Mouse (Mus musculus) liver, embryonic 12.5 days (tissue): Measurements from ENCODE around the gene Tmem255b. TPM values are rescaled to one million over a fixed set of nuclear protein-coding genes. Genes with fewer than 3 reads are reported as not detected.

Experiments used
- ATAC-seq: fragments of 200-750 bp; cut with Nextera tagmentation; 2 replicates; pipeline ENCODE4 v1.8.0; 2017; ENCODE audit warnings: moderate number of reproducible peaks, mild to moderate bottlenecking, moderate library complexity
- H3K27ac ChIP-seq: fragments of 300-500 bp; sonication (generic); 2 replicates; pipeline ENCODE4 v1.5.1; 2016; ENCODE audit warnings: mild to moderate bottlenecking
- H3K27me3 ChIP-seq: fragments of 300-500 bp; sonication (generic); replicated peaks from 2 replicates; pipeline ENCODE4 v1.6.1; 2016; ENCODE audit warnings: mild to moderate bottlenecking, moderate library complexity
- H3K36me3 ChIP-seq: fragments of 300-500 bp; sonication (generic); 2 replicates; pipeline ENCODE4 v1.6.1; 2016; ENCODE audit warnings: mild to moderate bottlenecking, moderate library complexity
- H3K4me1 ChIP-seq: fragments of 300-500 bp; sonication (generic); 2 replicates; pipeline ENCODE4 v1.6.1; 2016
- H3K4me2 ChIP-seq: fragments of 300-500 bp; sonication (generic); 2 replicates; pipeline ENCODE4 v1.6.1; 2016; ENCODE audit warnings: mild to moderate bottlenecking, moderate library complexity
- H3K4me3 ChIP-seq: fragments of 300-500 bp; sonication (generic); 2 replicates; pipeline ENCODE4 v1.5.1; 2016; ENCODE audit warnings: mild to moderate bottlenecking, moderate library complexity
- H3K9ac ChIP-seq: fragments of 300-500 bp; sonication (generic); 2 replicates; pipeline ENCODE4 v1.6.1; 2016; ENCODE audit warnings: mild to moderate bottlenecking, moderate library complexity
- H3K9me3 ChIP-seq: fragments of 300-500 bp; sonication (generic); replicated peaks from 2 replicates; pipeline ENCODE4 v1.6.1; 2016; ENCODE audit warnings: mild to moderate bottlenecking, moderate library complexity
- WGBS: fragments of 180-500 bp; shearing (Covaris S2); methylation state at CpG from one replicate; pipeline ENCODE4 v1.1.7; 2016; ENCODE audit not compliant: insufficient replicate concordance; 5-methylcytosine and 5-hydroxymethylcytosine counted together
- polyA plus RNA-seq: library from polyadenylated mRNA; unstranded; fragments of >200 nt; fragmentation: Nextera tagmentation; extraction: Ambion mirVana; gene quantifications from 2 replicates; pipeline ENCODE4 v1.2.1, GENCODE M21; 2016

Gene Tmem255b
- polyA plus RNA-seq: not detected in 2 replicates

DNA sequence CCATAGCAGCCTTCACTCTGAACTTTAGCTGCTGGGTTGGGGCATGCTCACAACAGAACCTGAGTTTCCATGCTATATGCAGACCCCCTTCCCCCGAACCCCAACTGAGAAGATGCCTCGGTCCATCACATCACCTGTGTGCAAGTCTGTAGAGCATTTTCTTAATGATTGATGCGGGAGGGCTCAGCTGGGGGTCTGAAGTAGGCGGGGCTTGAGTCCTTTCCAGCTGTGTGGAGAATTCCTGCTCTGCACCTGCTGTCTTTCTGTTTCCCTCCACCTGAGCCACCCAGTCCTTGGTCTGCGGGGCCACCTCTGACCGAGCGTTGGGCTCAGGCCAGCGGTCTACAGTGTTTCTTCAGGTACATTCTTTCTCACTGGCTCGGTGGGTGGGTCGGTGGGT lies at the start of gene Tmem255b:
Tmem255b (plus strand) TSS at position 301 of the 400 bp plus-strand sequence.
- WGBS: 29% methylated on average over 10 of the region's 10 CpGs
- H3K4me2 ChIP-seq: no peak within 1 kb of the TSS
- H3K4me1 ChIP-seq: no peaks in the 10 kb centered on the region
- peaks cover 60% of the 10 kb centered on the region for H3K27me3 ChIP-seq
- no peak within 1 kb of the TSS for H3K27ac ChIP-seq
- H3K36me3 ChIP-seq: no peaks in the 10 kb centered on the region
- ATAC-seq: no peak
- H3K9ac ChIP-seq: no peak within 1 kb of the TSS
- no peaks in the 10 kb centered on the region for H3K9me3 ChIP-seq
- no peak within 1 kb of the TSS for H3K4me3 ChIP-seq

DNA sequence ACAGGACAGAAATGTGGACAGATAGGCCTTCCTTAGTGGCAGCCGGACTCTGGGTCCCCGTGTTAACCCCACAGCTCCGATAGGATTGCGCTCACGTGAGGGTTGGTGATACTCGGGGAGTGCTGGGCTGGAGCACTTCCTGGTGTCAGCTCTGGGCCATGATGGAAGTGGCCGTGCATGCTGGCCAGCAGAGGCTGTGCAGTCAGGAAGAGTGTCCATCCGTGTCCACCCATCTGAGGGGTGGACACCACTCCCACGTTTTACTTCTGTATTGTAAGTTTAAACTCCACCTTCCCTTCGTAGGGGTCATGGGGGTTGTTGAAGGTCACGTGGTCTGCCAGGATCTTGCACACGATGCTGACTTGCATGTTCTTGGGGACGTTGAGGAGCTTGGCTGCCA lies 48.6 kb upstream of the Tmem255b start:
- Histone ChIP-seq H3K4me3 (no peak overlapping the region), H3K9me3 (no peaks in the 10 kb centered on the region), H3K27ac (no peak overlapping the region), H3K36me3 (no peaks in the 10 kb centered on the region), H3K4me1 (peaks cover 10% of the 10 kb centered on the region), H3K9ac (no peak overlapping the region), H3K4me2 (no peak overlapping the region), H3K27me3 (no peaks in the 10 kb centered on the region)
- WGBS: 55% methylated on average over 13 of the region's 13 CpGs
- no peak for ATAC-seq

DNA sequence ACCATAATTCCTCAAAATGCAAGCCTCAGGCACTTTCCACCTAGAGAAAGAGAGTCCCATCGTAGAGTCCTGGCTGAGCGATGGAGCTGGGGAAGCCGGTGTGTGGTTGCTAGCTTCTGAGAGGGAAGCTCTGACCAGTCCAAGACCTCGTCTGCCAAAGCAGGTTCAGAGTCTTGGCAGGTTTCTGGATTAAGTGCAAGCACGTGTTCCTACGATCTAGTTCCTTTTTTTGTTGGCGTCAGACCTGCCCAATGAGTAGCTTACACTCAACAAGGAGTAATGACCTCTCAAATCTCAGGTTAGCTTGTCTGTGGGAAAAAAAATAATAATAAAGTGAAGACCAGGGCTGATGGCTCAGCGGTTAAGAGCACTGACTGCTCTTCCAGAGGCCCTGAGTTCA lies 47.3 kb upstream of the Tmem255b start:
- Histone ChIP-seq H3K36me3 (no peaks in the 10 kb centered on the region), H3K27me3 (no peaks in the 10 kb centered on the region), H3K4me3 (no peak overlapping the region), H3K9ac (no peak overlapping the region), H3K4me2 (no peak overlapping the region), H3K9me3 (no peaks in the 10 kb centered on the region), H3K4me1 (peaks cover 10% of the 10 kb centered on the region), H3K27ac (no peak overlapping the region)
- no peak for ATAC-seq
- 52% methylated on average over 8 of the region's 8 CpGs for WGBS

DNA sequence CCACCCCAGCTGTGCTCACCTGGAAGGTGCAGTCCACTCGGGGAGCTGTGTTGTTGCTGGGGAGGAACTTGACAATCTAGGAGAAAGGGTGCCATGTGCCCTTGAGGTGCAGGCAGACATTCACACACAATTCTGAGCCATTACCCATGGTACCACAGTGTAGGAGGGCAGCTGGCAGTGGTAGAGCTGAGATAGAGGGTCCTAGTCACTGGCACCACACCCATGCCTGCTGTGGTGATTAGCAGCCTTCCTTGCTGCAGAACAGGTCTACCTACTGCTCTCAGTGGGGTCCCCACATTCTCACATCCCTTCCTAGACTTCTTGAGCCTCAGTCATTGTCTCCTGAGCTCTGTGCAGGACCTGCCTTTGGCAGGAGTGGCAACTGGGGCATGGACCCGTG lies 46.2 kb upstream of the Tmem255b start:
- Histone ChIP-seq H3K27me3 (no peaks in the 10 kb centered on the region), H3K4me3 (no peak overlapping the region), H3K9ac (no peak overlapping the region), H3K4me1 (peaks cover 10% of the 10 kb centered on the region), H3K9me3 (no peaks in the 10 kb centered on the region), H3K36me3 (no peaks in the 10 kb centered on the region), H3K4me2 (no peak overlapping the region), H3K27ac (no peak overlapping the region)
- 0 out of 2 replicates have a peak, but pooled peaks have one; percentile 37 for ATAC-seq
- WGBS: 50% methylated on average over 2 of the region's 2 CpGs

DNA sequence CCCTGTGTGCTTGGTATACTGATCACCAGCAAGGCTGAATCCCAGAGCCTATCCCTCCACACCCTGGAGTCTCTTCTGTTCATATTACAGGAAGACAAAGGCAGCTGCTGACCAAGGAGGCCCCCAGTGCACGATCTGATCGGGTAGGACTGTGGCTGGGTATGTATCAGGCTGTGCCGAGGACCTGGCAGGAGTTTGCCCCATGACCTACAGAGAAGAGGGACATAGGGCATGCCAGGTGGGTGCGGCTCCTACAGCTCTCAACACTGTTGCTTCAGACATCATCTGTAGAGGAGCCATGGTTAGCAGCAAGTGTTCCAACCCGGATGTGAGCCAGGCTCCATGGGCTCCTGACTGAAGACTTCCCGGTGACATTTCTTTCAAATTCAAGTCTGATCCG lies 41.1 kb upstream of the Tmem255b start:
- no peak for ATAC-seq
- Histone ChIP-seq H3K36me3 (no peaks in the 10 kb centered on the region), H3K4me2 (no peak overlapping the region), H3K4me3 (no peak overlapping the region), H3K4me1 (peaks cover 4% of the 10 kb centered on the region), H3K27me3 (no peaks in the 10 kb centered on the region), H3K27ac (no peak overlapping the region), H3K9me3 (no peaks in the 10 kb centered on the region), H3K9ac (no peak overlapping the region)
- 72% methylated on average over 7 of the region's 7 CpGs for WGBS

DNA sequence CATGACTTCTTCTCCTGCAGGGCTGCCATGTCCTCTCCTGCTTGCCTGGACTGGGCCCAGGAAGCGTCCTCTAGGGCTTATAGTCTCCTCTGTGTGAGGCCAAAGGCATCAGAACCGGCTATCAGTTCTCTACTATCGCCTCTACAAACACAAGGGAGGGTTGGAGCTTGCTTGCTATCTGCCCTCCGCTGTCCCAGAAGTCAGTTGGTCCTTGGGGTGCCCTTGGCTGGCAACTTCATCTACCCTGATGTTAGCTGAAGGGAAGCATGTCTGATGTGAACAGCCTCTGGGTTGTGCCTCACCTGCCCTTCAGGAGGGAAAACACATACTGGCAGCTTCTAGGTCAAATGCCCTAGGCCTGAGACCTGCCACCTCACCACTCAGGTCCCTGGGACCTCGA lies 38.3 kb upstream of the Tmem255b start, which contains the start of gene Atp4b:
Atp4b (minus strand) TSS at position 101 of the 400 bp plus-strand sequence.
- Histone ChIP-seq H3K9me3 (no peaks in the 10 kb centered on the region), H3K36me3 (no peaks in the 10 kb centered on the region), H3K9ac (no peak within 1 kb of the TSS), H3K27me3 (no peaks in the 10 kb centered on the region), H3K27ac (no peak within 1 kb of the TSS), H3K4me2 (no peak within 1 kb of the TSS), H3K4me1 (no peaks in the 10 kb centered on the region), H3K4me3 (no peak within 1 kb of the TSS)
- WGBS: 62% methylated on average over 5 of the region's 5 CpGs
- no peak for ATAC-seq

DNA sequence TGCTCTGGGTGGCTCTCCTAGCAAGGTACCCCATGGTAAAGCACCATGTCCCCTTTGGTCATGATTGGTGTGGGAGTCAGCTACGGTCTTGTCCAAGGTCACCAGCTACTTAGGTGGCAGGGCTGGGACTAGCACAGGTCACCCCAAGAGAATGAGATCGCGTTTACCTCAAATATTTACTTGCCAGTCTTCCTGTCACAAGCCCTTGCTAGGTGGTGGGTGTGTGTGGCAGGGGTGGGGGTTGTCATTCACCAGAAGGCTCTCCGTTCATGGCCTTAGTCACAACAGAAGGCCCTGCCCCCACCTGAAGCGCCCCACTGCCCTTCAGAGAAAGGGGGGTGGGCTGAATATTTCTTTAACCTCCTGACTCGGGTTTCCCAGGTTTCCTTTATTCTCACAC lies 31.5 kb upstream of the Tmem255b start:
- WGBS: 67% methylated on average over 6 of the region's 6 CpGs
- Histone ChIP-seq H3K9ac (no peak overlapping the region), H3K27ac (no peak overlapping the region), H3K4me1 (no peaks in the 10 kb centered on the region), H3K9me3 (no peaks in the 10 kb centered on the region), H3K27me3 (no peaks in the 10 kb centered on the region), H3K4me3 (no peak overlapping the region), H3K36me3 (no peaks in the 10 kb centered on the region), H3K4me2 (no peak overlapping the region)
- no peak for ATAC-seq

DNA sequence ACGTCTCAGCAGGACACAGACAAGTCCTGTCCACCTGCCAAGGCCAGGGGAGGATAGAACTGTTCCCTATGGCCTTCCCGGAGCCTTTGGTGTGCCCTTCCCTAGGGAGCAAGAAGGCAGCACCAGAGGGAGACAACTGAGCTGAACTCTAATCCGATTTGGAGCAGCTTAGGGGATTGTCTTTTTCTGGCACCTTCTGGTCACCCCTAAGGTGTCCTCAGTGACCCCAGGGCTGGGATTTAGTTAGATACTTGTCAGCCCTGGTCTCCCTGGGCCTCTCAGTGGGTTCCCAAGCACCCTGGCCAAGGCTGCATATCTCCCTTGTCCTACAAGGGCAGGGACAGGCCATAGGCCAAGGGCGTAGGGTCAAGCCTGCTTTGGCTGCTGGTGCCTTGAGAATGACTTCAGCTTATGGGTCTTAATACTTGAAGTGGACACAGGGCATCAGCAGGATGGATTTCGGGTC lies 30.3 kb upstream of the Tmem255b start, which contains the start of gene Grk1:
Grk1 (plus strand) TSS at position 416 of the 466 bp plus-strand sequence.
- no peak for ATAC-seq
- Histone ChIP-seq H3K9me3 (no peaks in the 10 kb centered on the region), H3K9ac (no peak within 1 kb of the TSS), H3K36me3 (no peaks in the 10 kb centered on the region), H3K4me3 (no peak within 1 kb of the TSS), H3K4me1 (no peaks in the 10 kb centered on the region), H3K27me3 (no peaks in the 10 kb centered on the region), H3K27ac (no peak within 1 kb of the TSS), H3K4me2 (no peak within 1 kb of the TSS)
- 67% methylated on average over 5 of the region's 5 CpGs for WGBS

DNA sequence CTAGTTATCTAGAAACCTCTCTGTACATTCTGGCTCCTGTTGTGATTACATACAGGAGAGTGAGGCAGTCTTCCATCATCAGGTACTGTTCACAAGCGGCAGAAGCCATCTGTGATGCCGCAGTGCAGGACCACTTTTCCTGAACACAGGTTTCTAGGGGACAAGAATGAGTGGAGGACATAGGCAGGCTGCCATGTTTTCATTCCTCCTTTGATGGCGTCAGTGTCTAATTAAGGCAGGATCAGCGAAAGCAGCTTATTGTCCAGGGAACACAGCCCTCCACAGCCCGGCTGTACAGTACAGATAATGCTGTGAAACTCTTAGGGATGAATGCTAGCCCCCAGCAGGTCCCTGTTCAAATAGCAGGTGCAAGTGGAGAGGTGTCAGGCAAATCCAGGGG lies 29.0 kb upstream of the Tmem255b start:
- no peak overlapping the region for H3K4me3 ChIP-seq
- no peak overlapping the region for H3K27ac ChIP-seq
- ATAC-seq: no peak
- H3K4me2 ChIP-seq: no peak overlapping the region
- H3K9me3 ChIP-seq: no peaks in the 10 kb centered on the region
- no peaks in the 10 kb centered on the region for H3K27me3 ChIP-seq
- H3K36me3 ChIP-seq: no peaks in the 10 kb centered on the region
- H3K9ac ChIP-seq: no peak overlapping the region
- no peaks in the 10 kb centered on the region for H3K4me1 ChIP-seq
- WGBS: 75% methylated on average over 5 of the region's 5 CpGs

DNA sequence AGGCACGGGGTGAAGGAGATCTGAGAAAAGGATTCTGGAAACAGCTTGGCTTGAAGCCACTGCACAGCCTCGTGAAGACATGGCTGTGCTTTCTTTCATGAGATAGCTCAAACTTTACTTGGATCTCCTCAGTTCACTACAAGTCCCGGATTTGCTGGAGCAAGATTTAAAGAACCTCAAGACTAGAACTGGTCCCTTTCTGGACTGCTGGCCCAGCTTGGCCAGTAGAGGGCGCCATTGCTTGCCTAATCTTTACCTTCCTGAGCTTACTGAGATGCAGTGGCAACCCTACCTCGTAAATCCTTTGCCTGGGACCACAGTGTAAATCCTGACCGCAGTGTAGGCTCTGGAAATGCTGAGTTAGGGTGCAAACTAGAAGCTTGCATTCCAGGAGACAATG lies 23.4 kb upstream of the Tmem255b start:
- 25% methylated on average over 6 of the region's 6 CpGs for WGBS
- no peak for ATAC-seq
- no peaks in the 10 kb centered on the region for H3K9me3 ChIP-seq

DNA sequence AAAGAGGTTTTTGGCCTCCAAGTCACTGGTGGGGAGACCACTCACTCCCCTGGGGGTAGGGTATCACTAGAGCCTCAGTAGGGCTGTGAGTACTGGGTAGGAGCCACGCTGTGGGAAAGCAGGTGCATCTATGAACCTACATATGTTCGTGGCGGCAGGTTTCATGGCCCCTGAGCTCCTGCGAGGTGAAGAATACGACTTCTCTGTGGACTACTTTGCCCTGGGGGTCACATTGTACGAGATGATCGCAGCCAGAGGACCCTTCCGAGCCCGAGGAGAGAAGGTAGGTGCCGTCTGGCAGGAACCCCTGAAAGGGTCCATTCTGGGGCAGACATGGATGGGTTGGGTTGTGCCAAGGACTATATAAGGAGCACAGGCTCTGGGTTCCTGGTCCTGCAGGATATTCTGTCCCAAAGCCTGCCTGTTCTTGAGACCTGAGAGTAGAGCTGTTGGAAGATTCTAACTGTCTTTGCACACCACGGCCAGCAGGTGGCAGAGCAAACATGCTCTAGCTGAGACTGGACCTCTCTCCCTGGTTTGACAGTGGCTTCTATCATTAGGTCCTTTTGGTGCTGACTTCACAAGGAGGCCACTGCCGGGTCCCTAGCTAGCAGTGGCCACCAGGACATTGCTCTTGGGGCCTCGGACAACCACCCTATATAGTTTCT lies 22.0 kb upstream of the Tmem255b start:
- ATAC-seq: no peak
- 0 out of 2 replicates have a peak, but pooled peaks cover 5% of the 10 kb centered on the region for H3K4me1 ChIP-seq
- 49% methylated on average over 13 of the region's 13 CpGs for WGBS
- H3K4me3 ChIP-seq: no peak overlapping the region
- H3K9ac ChIP-seq: no peak overlapping the region
- no peak overlapping the region for H3K27ac ChIP-seq
- no peaks in the 10 kb centered on the region for H3K27me3 ChIP-seq
- H3K4me2 ChIP-seq: no peak overlapping the region
- no peaks in the 10 kb centered on the region for H3K36me3 ChIP-seq
- no peaks in the 10 kb centered on the region for H3K9me3 ChIP-seq

More for the DNA sequence above, 23.4 kb upstream of the Tmem255b start:
- Histone ChIP-seq H3K27me3 (no peaks in the 10 kb centered on the region), H3K36me3 (no peaks in the 10 kb centered on the region), H3K4me3 (no peak overlapping the region), H3K4me2 (no peak overlapping the region), H3K4me1 (0 out of 2 replicates have a peak, but pooled peaks cover 5% of the 10 kb centered on the region), H3K9ac (no peak overlapping the region), H3K27ac (no peak overlapping the region)

DNA sequence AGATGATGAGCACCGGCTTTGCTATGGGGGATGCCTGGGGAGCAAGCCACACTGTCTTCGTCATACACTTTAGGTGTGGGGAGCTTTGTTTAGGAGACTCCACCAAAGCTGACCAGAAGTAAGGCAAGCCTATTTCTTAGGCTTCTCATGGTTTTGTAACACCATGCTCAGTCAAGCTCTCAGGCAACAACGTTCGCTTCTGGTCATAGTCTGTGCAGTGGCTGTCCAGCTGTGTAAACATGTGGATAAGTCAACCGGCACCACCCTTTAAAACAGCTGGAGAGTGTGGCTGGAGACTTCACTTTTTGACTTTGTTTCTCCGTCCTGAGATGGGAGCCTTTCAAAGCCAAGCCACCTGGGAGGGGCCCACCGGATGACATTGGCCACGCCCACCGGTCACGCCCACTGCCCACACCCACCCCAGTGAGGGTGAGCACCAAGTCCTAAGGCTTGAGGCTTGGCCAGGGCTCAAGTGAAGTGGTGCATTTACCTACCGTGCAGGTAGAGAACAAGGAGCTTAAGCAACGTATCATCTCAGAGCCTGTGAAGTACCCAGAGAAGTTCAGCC lies 21.1 kb upstream of the Tmem255b start:
- ATAC-seq: no peak
- H3K36me3 ChIP-seq: no peaks in the 10 kb centered on the region
- no peak overlapping the region for H3K4me2 ChIP-seq
- no peak overlapping the region for H3K27ac ChIP-seq
- H3K27me3 ChIP-seq: no peaks in the 10 kb centered on the region
- H3K9me3 ChIP-seq: no peaks in the 10 kb centered on the region
- H3K4me1 ChIP-seq: 0 out of 2 replicates have a peak, but pooled peaks cover 5% of the 10 kb centered on the region
- H3K9ac ChIP-seq: no peak overlapping the region
- WGBS: 50% methylated on average over 12 of the region's 12 CpGs
- no peak overlapping the region for H3K4me3 ChIP-seq
